Mouse (Mus musculus): ENCODE measurements at regions not wholly inside any gene's neighbourhood (a gene's known extent, or its start where the extent isn't known, plus 50 kb on each side); places are given as distances from the start of the nearest gene placed in this dataset.
"Not testable (repeated sequence)": the region's sequence is repeated elsewhere in the genome, so short reads cannot be mapped to it uniquely, and the experiment has no call there.

- not testable (repeated sequence) for H3K9me3 ChIP-seq (replicated peaks); H3K4me2 ChIP-seq; H3K9ac ChIP-seq; ATAC-seq (replicated peaks; ENCODE audit: insufficient number of reproducible peaks, insufficient read depth, low FRiP score, low read depth); H3K4me1 ChIP-seq (replicated peaks); H3K4me3 ChIP-seq; H3K27ac ChIP-seq; H3K27me3 ChIP-seq; H3K36me3 ChIP-seq
- WGBS = 91% methylated on average over 3 of the region's 3 CpGs
Measured at GRCm38 (mm10) chr11:16607900-16608422, 99.7 kb upstream of the Sec61g start.

GRCm38 (mm10) chr11:16611741-16612140 is 103.5 kb upstream of the Sec61g start:
- Histone ChIP-seq H3K27me3 (no peaks in the 10 kb centered on the region), H3K4me1 (replicated peaks) (no peaks in the 10 kb centered on the region), H3K9me3 (replicated peaks) (no peaks in the 10 kb centered on the region), H3K36me3 (no peaks in the 10 kb centered on the region), H3K9ac (no peak overlapping the region), H3K27ac (no peak overlapping the region), H3K4me2 (no peak overlapping the region), H3K4me3 (no peak overlapping the region)
- WGBS = 39% methylated on average over 2 of the region's 2 CpGs
- ATAC-seq (replicated peaks; ENCODE audit: insufficient number of reproducible peaks, insufficient read depth, low FRiP score, low read depth) = no peak

- Histone ChIP-seq H3K27ac (no peak overlapping the region), H3K9ac (no peak overlapping the region), H3K4me3 (no peak overlapping the region), H3K4me2 (no peak overlapping the region), H3K4me1 (replicated peaks) (no peaks in the 10 kb centered on the region), H3K9me3 (replicated peaks) (no peaks in the 10 kb centered on the region), H3K27me3 (no peaks in the 10 kb centered on the region), H3K36me3 (no peaks in the 10 kb centered on the region)
- ATAC-seq (replicated peaks; ENCODE audit: insufficient number of reproducible peaks, insufficient read depth, low FRiP score, low read depth) = no peak
- WGBS = 60% methylated on average over 3 of the region's 3 CpGs
Measured at GRCm38 (mm10) chr11:16612524-16612923, 104.2 kb upstream of the Sec61g start.

DNA sequence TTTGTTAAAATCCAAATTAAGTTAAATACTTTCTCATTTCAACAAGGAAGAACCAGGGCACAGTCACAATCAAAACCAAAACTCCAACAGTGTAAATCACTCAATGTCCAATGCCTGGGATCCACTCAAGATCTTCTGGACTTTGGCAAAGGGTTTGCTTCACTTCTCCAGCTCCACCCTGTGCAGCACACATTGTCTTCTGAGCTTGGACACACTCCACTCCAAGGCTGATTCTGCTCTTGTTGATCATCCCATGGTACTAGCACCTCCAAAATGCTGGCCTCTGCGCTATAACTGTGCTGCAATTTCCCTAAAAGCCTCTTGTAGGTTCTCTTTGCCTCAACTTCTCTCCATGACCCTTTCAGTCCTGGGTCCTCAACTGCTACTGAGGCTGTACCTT is 111.5 kb upstream of the Sec61g start:
- Histone ChIP-seq H3K4me1 (replicated peaks) (no peaks in the 10 kb centered on the region), H3K27ac (no peak overlapping the region), H3K27me3 (no peaks in the 10 kb centered on the region), H3K9ac (no peak overlapping the region), H3K4me2 (no peak overlapping the region), H3K36me3 (no peaks in the 10 kb centered on the region), H3K9me3 (replicated peaks) (no peaks in the 10 kb centered on the region), H3K4me3 (no peak overlapping the region)
- ATAC-seq (replicated peaks; ENCODE audit: insufficient number of reproducible peaks, insufficient read depth, low FRiP score, low read depth) = no peak
- 75% methylated on average over 1 of the region's 1 CpGs for WGBS

DNA sequence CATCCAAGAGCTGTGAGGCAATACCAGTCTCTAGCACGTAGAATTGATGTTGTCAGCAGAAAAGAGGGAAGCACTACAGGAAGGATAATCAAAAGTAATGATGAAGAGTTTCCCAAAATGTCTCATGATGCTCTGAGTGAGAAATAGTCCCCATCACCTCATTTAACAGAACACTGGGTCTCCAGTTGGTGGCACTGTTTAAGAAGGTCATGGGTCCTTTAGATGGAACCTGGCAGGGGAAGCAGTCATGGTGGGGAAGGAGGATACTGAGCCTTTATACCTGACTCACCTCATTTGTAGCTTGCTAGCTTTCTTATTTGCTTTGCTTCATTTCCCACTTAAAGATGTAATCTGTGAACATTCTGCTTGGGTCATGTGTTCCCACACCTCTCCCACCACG is 115.4 kb upstream of the Sec61g start:
- no peak overlapping the region for H3K9ac ChIP-seq
- no peaks in the 10 kb centered on the region for H3K27me3 ChIP-seq
- ATAC-seq (replicated peaks; ENCODE audit: insufficient number of reproducible peaks, insufficient read depth, low FRiP score, low read depth) = no peak
- H3K9me3 ChIP-seq (replicated peaks) = no peaks in the 10 kb centered on the region
- H3K4me1 ChIP-seq (replicated peaks) = no peaks in the 10 kb centered on the region
- no peak overlapping the region for H3K4me3 ChIP-seq
- no peaks in the 10 kb centered on the region for H3K36me3 ChIP-seq
- no peak overlapping the region for H3K27ac ChIP-seq
- H3K4me2 ChIP-seq = no peak overlapping the region
- 66% methylated on average over 2 of the region's 2 CpGs for WGBS

DNA sequence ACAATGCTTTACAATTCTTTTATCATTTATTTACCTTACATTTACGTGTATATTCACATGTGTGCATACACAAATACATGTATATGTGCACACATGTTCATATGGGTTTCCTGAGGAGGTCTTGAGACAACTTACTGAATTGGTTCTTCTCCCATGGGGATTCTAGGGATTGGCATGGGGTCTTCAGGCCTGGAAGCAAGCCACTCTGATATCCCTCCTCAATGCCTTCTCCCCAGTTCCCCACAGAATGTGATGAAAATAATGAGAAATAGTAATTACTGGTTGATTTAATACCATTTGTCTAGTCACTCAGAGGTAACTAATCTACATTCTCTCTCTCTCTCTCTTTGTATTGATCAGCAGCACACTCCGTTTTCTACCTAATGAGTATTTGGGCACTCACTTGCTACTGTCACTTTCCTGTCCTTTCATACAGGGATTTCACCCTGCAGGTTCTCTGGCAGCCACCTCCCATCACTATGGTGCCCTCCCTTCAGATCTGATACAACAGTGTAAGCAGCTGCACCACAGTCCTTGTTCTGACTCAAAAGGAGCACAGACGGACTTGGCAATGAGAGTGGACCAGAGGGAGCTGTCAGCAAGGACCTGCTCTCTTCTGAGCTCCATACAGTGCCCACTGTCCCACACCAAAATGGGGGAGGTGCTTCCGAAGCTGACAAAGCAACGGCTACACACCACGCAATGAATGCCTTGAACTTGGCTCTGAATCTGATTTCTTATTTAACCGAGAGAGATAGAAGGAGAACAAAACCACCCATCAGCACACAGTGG is 119.2 kb upstream of the Sec61g start:
- ATAC-seq (replicated peaks; ENCODE audit: insufficient number of reproducible peaks, insufficient read depth, low FRiP score, low read depth) = no peak
- WGBS = 71% methylated on average over 7 of the region's 7 CpGs

DNA sequence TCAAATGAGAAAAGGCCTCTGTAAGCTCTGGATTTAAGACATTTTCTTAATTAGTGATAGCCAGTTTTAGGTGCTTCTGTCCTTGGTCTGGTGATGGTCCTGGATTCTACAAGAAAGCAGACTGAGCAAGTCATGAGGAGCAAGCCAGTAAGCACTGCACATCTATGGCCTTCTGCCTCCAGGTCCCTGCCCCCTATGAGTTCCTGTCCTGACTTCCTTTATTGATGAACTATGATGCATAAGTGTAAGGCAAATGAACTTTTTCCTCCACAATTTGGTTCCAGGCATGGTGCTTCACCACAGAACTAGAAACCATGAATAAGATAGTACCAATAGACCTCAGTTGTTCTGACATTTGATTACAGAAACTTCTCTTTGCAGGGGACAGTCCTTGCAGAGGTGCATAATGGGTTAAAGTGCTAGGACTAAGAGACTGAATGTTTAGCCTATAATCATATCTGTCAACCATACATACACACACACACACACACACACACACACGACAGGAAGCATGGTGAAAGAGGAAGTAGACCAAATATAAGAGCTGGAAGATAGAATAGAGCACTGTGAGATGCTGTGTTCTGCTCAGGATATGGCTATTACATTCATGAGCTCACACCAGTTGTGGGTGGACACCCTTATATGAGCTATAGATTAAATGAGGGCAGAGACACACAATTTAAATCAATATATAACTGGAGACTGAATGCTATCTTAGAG is 121.3 kb upstream of the Sec61g start:
- no peak overlapping the region for H3K27ac ChIP-seq
- H3K27me3 ChIP-seq = no peaks in the 10 kb centered on the region
- H3K4me3 ChIP-seq = no peak overlapping the region
- no peak overlapping the region for H3K9ac ChIP-seq
- no peak overlapping the region for H3K4me2 ChIP-seq
- H3K36me3 ChIP-seq = no peaks in the 10 kb centered on the region
- WGBS = 53% methylated on average over 1 of the region's 1 CpGs
- ATAC-seq (replicated peaks; ENCODE audit: insufficient number of reproducible peaks, insufficient read depth, low FRiP score, low read depth) = no peak
- H3K9me3 ChIP-seq (replicated peaks) = no peaks in the 10 kb centered on the region
- H3K4me1 ChIP-seq (replicated peaks) = no peaks in the 10 kb centered on the region

More for the DNA sequence above, 119.2 kb upstream of the Sec61g start:
- H3K9me3 ChIP-seq (replicated peaks) = no peaks in the 10 kb centered on the region
- H3K27me3 ChIP-seq = no peaks in the 10 kb centered on the region
- no peaks in the 10 kb centered on the region for H3K36me3 ChIP-seq
- no peak overlapping the region for H3K4me2 ChIP-seq
- no peaks in the 10 kb centered on the region for H3K4me1 ChIP-seq (replicated peaks)
- no peak overlapping the region for H3K27ac ChIP-seq
- H3K9ac ChIP-seq = no peak overlapping the region
- H3K4me3 ChIP-seq = no peak overlapping the region

DNA sequence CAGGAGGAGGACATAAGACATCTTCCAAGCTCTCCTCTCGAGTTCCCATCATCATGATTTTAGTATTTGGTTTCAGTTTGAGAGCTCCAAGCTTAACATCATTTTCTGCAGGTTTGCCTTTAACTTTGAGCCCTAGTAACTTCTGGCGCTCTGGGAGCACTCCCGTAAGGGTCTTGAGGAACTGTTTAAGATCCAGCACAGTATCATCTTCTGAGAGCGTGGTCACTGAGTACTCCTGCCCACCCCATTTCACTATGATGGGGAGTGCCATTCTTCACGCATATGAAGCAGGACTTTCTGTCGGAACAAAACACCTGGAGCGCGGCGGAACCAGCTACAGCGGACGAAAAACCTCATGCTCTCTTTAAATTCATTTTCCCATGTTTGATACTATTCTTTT is 116.2 kb upstream of the Egfr start:
- not testable (repeated sequence) for H3K9ac ChIP-seq; H3K4me3 ChIP-seq; H3K27me3 ChIP-seq; H3K4me2 ChIP-seq; H3K27ac ChIP-seq; ATAC-seq (replicated peaks; ENCODE audit: insufficient number of reproducible peaks, insufficient read depth, low FRiP score, low read depth); H3K9me3 ChIP-seq (replicated peaks); H3K4me1 ChIP-seq (replicated peaks); H3K36me3 ChIP-seq
- WGBS = 93% methylated on average over 11 of the region's 11 CpGs

- no peak for ATAC-seq (replicated peaks; ENCODE audit: insufficient number of reproducible peaks, insufficient read depth, low FRiP score, low read depth)
- no peaks in the 10 kb centered on the region for H3K36me3 ChIP-seq
- H3K4me3 ChIP-seq = no peak overlapping the region
- no peak overlapping the region for H3K4me2 ChIP-seq
- no peaks in the 10 kb centered on the region for H3K4me1 ChIP-seq (replicated peaks)
- H3K27ac ChIP-seq = no peak overlapping the region
- no peak overlapping the region for H3K9ac ChIP-seq
- no peaks in the 10 kb centered on the region for H3K27me3 ChIP-seq
- H3K9me3 ChIP-seq (replicated peaks) = no peaks in the 10 kb centered on the region
- 79% methylated on average over 2 of the region's 2 CpGs for WGBS
Measured at GRCm38 (mm10) chr11:16637679-16638078, 114.3 kb upstream of the Egfr start.

DNA sequence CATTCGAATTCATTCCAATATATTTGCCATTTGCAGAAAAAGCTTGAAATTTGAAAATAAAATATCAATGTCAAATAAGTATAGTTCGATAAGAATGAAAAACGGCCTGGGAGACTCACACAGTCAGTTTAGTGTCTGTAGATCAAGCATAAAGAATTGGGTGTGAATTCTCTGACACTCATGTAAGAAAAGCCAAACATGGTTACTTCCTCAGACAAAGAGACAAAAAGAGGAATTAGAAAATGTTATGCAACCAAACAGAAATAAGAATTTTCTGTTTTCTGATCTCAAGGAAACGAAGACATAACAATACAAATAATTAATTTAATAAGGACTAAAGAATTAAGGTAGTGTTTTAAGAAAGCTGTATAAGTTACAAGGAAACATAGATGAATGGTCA is 113.7 kb upstream of the Egfr start:
- H3K9ac ChIP-seq = no peak overlapping the region
- WGBS = 73% methylated on average over 4 of the region's 4 CpGs

GRCm38 (mm10) chr11:16649599-16649998 is 102.4 kb upstream of the Egfr start:
- no peaks in the 10 kb centered on the region for H3K9me3 ChIP-seq (replicated peaks)
- H3K36me3 ChIP-seq = no peaks in the 10 kb centered on the region
- no peaks in the 10 kb centered on the region for H3K27me3 ChIP-seq
- H3K4me3 ChIP-seq = no peak overlapping the region
- ATAC-seq (replicated peaks; ENCODE audit: insufficient number of reproducible peaks, insufficient read depth, low FRiP score, low read depth) = no peak
- H3K9ac ChIP-seq = no peak overlapping the region
- H3K4me1 ChIP-seq (replicated peaks) = no peaks in the 10 kb centered on the region
- H3K4me2 ChIP-seq = no peak overlapping the region
- no peak overlapping the region for H3K27ac ChIP-seq

More for the DNA sequence above, 113.7 kb upstream of the Egfr start:
- Histone ChIP-seq H3K36me3 (no peaks in the 10 kb centered on the region), H3K4me2 (no peak overlapping the region), H3K9me3 (replicated peaks) (no peaks in the 10 kb centered on the region), H3K27ac (no peak overlapping the region), H3K4me3 (no peak overlapping the region), H3K27me3 (no peaks in the 10 kb centered on the region), H3K4me1 (replicated peaks) (no peaks in the 10 kb centered on the region)
- no peak for ATAC-seq (replicated peaks; ENCODE audit: insufficient number of reproducible peaks, insufficient read depth, low FRiP score, low read depth)

DNA sequence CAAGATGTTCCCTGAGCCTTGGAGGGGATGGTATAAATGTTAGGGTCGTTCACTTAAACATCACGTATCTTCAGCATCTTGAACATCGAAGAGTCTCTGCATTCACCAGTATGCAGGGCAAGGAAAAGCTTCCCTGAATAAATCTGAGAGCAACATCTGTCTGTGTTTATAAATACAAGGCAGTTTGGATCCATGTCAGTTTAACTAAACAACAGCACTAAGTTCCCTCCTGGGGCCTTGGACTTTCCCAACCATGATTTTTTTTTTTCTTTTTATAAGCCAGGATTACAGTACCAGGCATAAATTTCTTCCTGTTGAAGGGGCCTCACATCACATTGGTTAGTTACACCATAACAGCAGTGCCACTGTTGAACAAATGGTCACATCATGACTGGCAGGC is 88.2 kb upstream of the Egfr start:
- WGBS = 83% methylated on average over 3 of the region's 3 CpGs
- Histone ChIP-seq H3K27ac (no peak overlapping the region), H3K4me3 (no peak overlapping the region), H3K9me3 (replicated peaks) (no peaks in the 10 kb centered on the region), H3K27me3 (no peaks in the 10 kb centered on the region), H3K4me2 (no peak overlapping the region), H3K4me1 (replicated peaks) (no peaks in the 10 kb centered on the region), H3K36me3 (no peaks in the 10 kb centered on the region), H3K9ac (no peak overlapping the region)
- no peak for ATAC-seq (replicated peaks; ENCODE audit: insufficient number of reproducible peaks, insufficient read depth, low FRiP score, low read depth)

Measured in heart, embryonic 15.5 days (tissue).